Mouse (Mus musculus): ENCODE data around the gene Pter.

The Pter gene

GRCm38 (mm10) chr2:12923804-12924591, at the start of gene Pter:
Gene Pter, plus strand, starts transcription at chr2:12924041.
- DNase-seq (ENCODE audit: low read depth, low spot score) = peak; percentile 29

- DNase-seq (ENCODE audit: low read depth, low spot score) = no peak
Observed at GRCm38 (mm10) chr2:12874232-12874631, 49.6 kb upstream of the Pter start.

GRCm38 (mm10) chr2:12879492-12879891, 44.3 kb upstream of the Pter start:
- no peak for DNase-seq (ENCODE audit: low read depth, low spot score)

GRCm38 (mm10) chr2:12881009-12881408, 42.8 kb upstream of the Pter start:
- no peak for DNase-seq (ENCODE audit: low read depth, low spot score)

- DNase-seq (ENCODE audit: low read depth, low spot score) = peak; percentile 58
Observed at GRCm38 (mm10) chr2:12883276-12883914, 40.4 kb upstream of the Pter start.

GRCm38 (mm10) chr2:12887015-12887414, 36.8 kb upstream of the Pter start:
- DNase-seq (ENCODE audit: low read depth, low spot score) = no peak

- DNase-seq (ENCODE audit: low read depth, low spot score) = no peak
Observed at GRCm38 (mm10) chr2:12905786-12906185, 18.1 kb upstream of the Pter start.

- no peak for DNase-seq (ENCODE audit: low read depth, low spot score)
Observed at GRCm38 (mm10) chr2:12925643-12926042, 1.8 kb downstream of the Pter start.

GRCm38 (mm10) chr2:12930338-12930737, 6.5 kb downstream of the Pter start:
- DNase-seq (ENCODE audit: low read depth, low spot score) = no peak

GRCm38 (mm10) chr2:12933905-12934304, 10.1 kb downstream of the Pter start:
- no peak for DNase-seq (ENCODE audit: low read depth, low spot score)

- no peak for DNase-seq (ENCODE audit: low read depth, low spot score)
Observed at GRCm38 (mm10) chr2:12935286-12935685, 11.4 kb downstream of the Pter start.

GRCm38 (mm10) chr2:12937461-12938217, 13.8 kb downstream of the Pter start:
- no peak for DNase-seq (ENCODE audit: low read depth, low spot score)

- no peak for DNase-seq (ENCODE audit: low read depth, low spot score)
Observed at GRCm38 (mm10) chr2:12938641-12939040, 14.8 kb downstream of the Pter start.

GRCm38 (mm10) chr2:12956703-12957424, 33.0 kb downstream of the Pter start:
- DNase-seq (ENCODE audit: low read depth, low spot score) = no peak

GRCm38 (mm10) chr2:12970049-12970724, 46.3 kb downstream of the Pter start:
- no peak for DNase-seq (ENCODE audit: low read depth, low spot score)

- no peak for DNase-seq (ENCODE audit: low read depth, low spot score)
Observed at GRCm38 (mm10) chr2:12973752-12974151, 49.9 kb downstream of the Pter start.

- no peak for DNase-seq (ENCODE audit: low read depth, low spot score)
Observed at GRCm38 (mm10) chr2:12977367-12977766, 53.5 kb downstream of the Pter start.

- no peak for DNase-seq (ENCODE audit: low read depth, low spot score)
Observed at GRCm38 (mm10) chr2:12978771-12979170, 54.9 kb downstream of the Pter start.

GRCm38 (mm10) chr2:12984901-12985732, 61.3 kb downstream of the Pter start:
- DNase-seq (ENCODE audit: low read depth, low spot score) = no peak

GRCm38 (mm10) chr2:13000026-13000425, 76.2 kb downstream of the Pter start:
- DNase-seq (ENCODE audit: low read depth, low spot score) = no peak
